In the genomic region with DNA sequence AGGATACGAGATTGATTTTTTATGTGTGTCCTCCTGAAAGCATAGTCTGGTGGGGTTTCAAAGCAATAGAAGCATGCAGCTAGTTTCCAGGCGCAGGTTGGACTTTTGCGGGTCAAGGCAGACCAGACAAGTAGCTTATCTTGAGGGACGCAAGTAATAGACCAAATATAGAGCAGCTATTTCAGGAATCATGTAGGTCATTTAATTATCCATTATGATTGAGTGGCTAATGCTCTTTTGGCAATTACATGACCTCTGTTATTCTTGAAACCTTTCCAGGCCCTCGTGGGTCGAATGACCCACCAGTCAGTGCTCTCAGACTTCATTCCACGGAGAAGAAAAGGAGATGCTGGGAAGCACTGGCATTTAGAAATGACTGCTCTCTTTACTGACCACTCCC, we compare ENCODE assay signal across 20 mouse cellular contexts.
DNase-seq lines count a peak whose midpoint lies in the region; ATAC-seq lines count a peak whose summit lies in the region.
"Had no signal": no experiment of that assay in that cellular context is flagged by ENCODE, and none has a peak within 500 bp of the region (broad histone marks: within the 10 kb centered on the region; RNA-seq: fewer than 3 reads in every experiment).

No protein-coding gene starts in this region.

- H3K36me3 ChIP-seq in liver, embryonic 12.5 days = 0 out of 2 replicates have a peak, but pooled peaks cover 4% of the 10 kb centered on the region
- no peaks in the 10 kb centered on the region for H3K36me3 ChIP-seq in liver, embryonic 11.5 days (ENCODE audit: control insufficient read depth, insufficient read depth, low read length)
- H3K36me3 ChIP-seq in heart, embryonic 10.5 days = no peaks in the 10 kb centered on the region
- peaks cover 2% of the 10 kb centered on the region; the same call in 1 of the 2 replicates for H3K36me3 ChIP-seq in liver, embryonic 15.5 days (replicated peaks)
- no peaks in the 10 kb centered on the region for H3K36me3 ChIP-seq in intestine, embryonic 15.5 days
- H3K36me3 ChIP-seq: lung, embryonic 15.5 days had no signal

- H3K4me3 ChIP-seq in liver, embryonic 12.5 days = no peak overlapping the region
- H3K4me3 ChIP-seq in liver, embryonic 11.5 days (ENCODE audit: low read depth, low read length) = no peak overlapping the region
- no peak overlapping the region for H3K4me3 ChIP-seq in heart, embryonic 10.5 days
- no peak overlapping the region for H3K4me3 ChIP-seq in liver, embryonic 15.5 days (replicated peaks)
- H3K4me3 ChIP-seq in intestine, embryonic 15.5 days (replicated peaks) = no peak overlapping the region
- H3K4me3 ChIP-seq: layer of hippocampus, adult 2 months; left cerebral cortex, adult 2 months; lung, embryonic 15.5 days had no signal

- H3K27ac ChIP-seq in liver, embryonic 12.5 days = peak overlapping the region; percentile 69; the same call in 1 of the 2 replicates
- H3K27ac ChIP-seq in liver, embryonic 11.5 days (ENCODE audit: low read depth, low read length) = no peak overlapping the region
- peak overlapping the region; percentile 75 for H3K27ac ChIP-seq in heart, embryonic 10.5 days
- peak overlapping the region; percentile 68 for H3K27ac ChIP-seq in liver, embryonic 15.5 days (replicated peaks)
- H3K27ac ChIP-seq in intestine, embryonic 15.5 days = no peak overlapping the region
- H3K27ac ChIP-seq: left cerebral cortex, adult 2 months; lung, embryonic 15.5 days had no signal

- H3K4me2 ChIP-seq in liver, embryonic 12.5 days = no peak overlapping the region
- H3K4me2 ChIP-seq in liver, embryonic 11.5 days = no peak overlapping the region
- H3K4me2 ChIP-seq in liver, embryonic 15.5 days = no peak overlapping the region
- no peak overlapping the region for H3K4me2 ChIP-seq in intestine, embryonic 15.5 days (replicated peaks)
- H3K4me2 ChIP-seq: lung, embryonic 15.5 days had no signal

- peak; percentile 15 for DNase-seq in adrenal gland, postnatal 14 days
- DNase-seq in adrenal gland, adult 8-10 months = no peak
- no peak for DNase-seq in liver, embryonic 11.5 days (ENCODE audit: low spot score)
- DNase-seq in heart, embryonic 10.5 days (ENCODE audit: low spot score) = no peak
- no peak for DNase-seq in kidney, adult 18-20 months
- DNase-seq: cerebellum, adult 11 months; cerebellum, postnatal 25 days; forebrain, postnatal 0 days; gastrocnemius, postnatal 14 days; kidney, adult 9 months; right cerebral cortex, postnatal 14 days; thymus, postnatal 36 days had no signal

- no peaks in the 10 kb centered on the region for H3K9me3 ChIP-seq in liver, embryonic 12.5 days (replicated peaks)
- no peaks in the 10 kb centered on the region for H3K9me3 ChIP-seq in liver, embryonic 11.5 days (ENCODE audit: control insufficient read depth, low read length)
- H3K9me3 ChIP-seq in heart, embryonic 10.5 days = no peaks in the 10 kb centered on the region
- H3K9me3 ChIP-seq in liver, embryonic 15.5 days (replicated peaks) = no peaks in the 10 kb centered on the region
- H3K9me3 ChIP-seq in intestine, embryonic 15.5 days = no peaks in the 10 kb centered on the region
- H3K9me3 ChIP-seq: lung, embryonic 15.5 days had no signal

- no peaks in the 10 kb centered on the region for H3K27me3 ChIP-seq in liver, embryonic 12.5 days (replicated peaks)
- H3K27me3 ChIP-seq in liver, embryonic 11.5 days (replicated peaks; ENCODE audit: control insufficient read depth, insufficient read depth, low read length) = no peaks in the 10 kb centered on the region
- H3K27me3 ChIP-seq in heart, embryonic 10.5 days (ENCODE audit: insufficient read depth, poor library complexity, severe bottlenecking) = no peaks in the 10 kb centered on the region
- H3K27me3 ChIP-seq in liver, embryonic 15.5 days = no peaks in the 10 kb centered on the region
- H3K27me3 ChIP-seq in intestine, embryonic 15.5 days (replicated peaks) = no peaks in the 10 kb centered on the region
- H3K27me3 ChIP-seq: CH12.LX; lung, embryonic 15.5 days had no signal

- ATAC-seq in liver, embryonic 12.5 days = no peak
- ATAC-seq in liver, embryonic 11.5 days (replicated peaks; ENCODE audit: low FRiP score) = no peak
- no peak for ATAC-seq in liver, embryonic 15.5 days (ENCODE audit: insufficient read depth)
- no peak for ATAC-seq in intestine, embryonic 15.5 days
- ATAC-seq: activated CD4-positive, CD25-positive, alpha-beta regulatory T cell, adult 4 months; forebrain, postnatal 0 days had no signal

- H3K9ac ChIP-seq in liver, embryonic 12.5 days = no peak overlapping the region
- H3K9ac ChIP-seq in liver, embryonic 11.5 days (ENCODE audit: low read depth, low read length) = no peak overlapping the region
- no peak overlapping the region for H3K9ac ChIP-seq in liver, embryonic 15.5 days
- H3K9ac ChIP-seq in intestine, embryonic 15.5 days = no peak overlapping the region
- H3K9ac ChIP-seq: forebrain, postnatal 0 days; lung, embryonic 15.5 days had no signal

- WGBS in liver, embryonic 12.5 days (ENCODE audit: insufficient replicate concordance) = 67% methylated on average over 7 of the region's 7 CpGs
- WGBS in liver, embryonic 11.5 days = 64% methylated on average over 7 of the region's 7 CpGs
- WGBS in heart, embryonic 10.5 days = 29% methylated on average over 7 of the region's 7 CpGs
- WGBS in liver, embryonic 15.5 days (ENCODE audit: insufficient replicate concordance) = 73% methylated on average over 7 of the region's 7 CpGs
- 67% methylated on average over 7 of the region's 7 CpGs for WGBS in intestine, embryonic 15.5 days

- H3K4me1 ChIP-seq in liver, embryonic 12.5 days = peaks cover 43% of the 10 kb centered on the region
- peaks cover 28% of the 10 kb centered on the region for H3K4me1 ChIP-seq in liver, embryonic 11.5 days (replicated peaks; ENCODE audit: control insufficient read depth, insufficient read depth, low read length)
- H3K4me1 ChIP-seq in heart, embryonic 10.5 days = peaks cover 19% of the 10 kb centered on the region
- peaks cover 47% of the 10 kb centered on the region for H3K4me1 ChIP-seq in liver, embryonic 15.5 days (replicated peaks)
- no peaks in the 10 kb centered on the region for H3K4me1 ChIP-seq in intestine, embryonic 15.5 days (replicated peaks)

Comparison
In these comparisons a context has a peak if more than half of its experiments do, and no peak if none do; other contexts are left out.
1. H3K27ac ChIP-seq: peak in liver, embryonic 12.5 days (single experiment), heart, embryonic 10.5 days (single experiment) and liver, embryonic 15.5 days (single experiment); none in liver, embryonic 11.5 days (single experiment) and intestine, embryonic 15.5 days (single experiment).